Mouse (Mus musculus) kidney, adult 18-20 months (tissue): ENCODE measurements around the gene Insyn1.

ENCODE experiments used
- DNase-seq: peaks from one replicate; pipeline ENCODE4 v3.0.0; 2021

Gene Insyn1

GRCm38 (mm10) chr9:58535447-58536134 is 47.2 kb downstream of the Insyn1 start:
- no peak for DNase-seq

DNA sequence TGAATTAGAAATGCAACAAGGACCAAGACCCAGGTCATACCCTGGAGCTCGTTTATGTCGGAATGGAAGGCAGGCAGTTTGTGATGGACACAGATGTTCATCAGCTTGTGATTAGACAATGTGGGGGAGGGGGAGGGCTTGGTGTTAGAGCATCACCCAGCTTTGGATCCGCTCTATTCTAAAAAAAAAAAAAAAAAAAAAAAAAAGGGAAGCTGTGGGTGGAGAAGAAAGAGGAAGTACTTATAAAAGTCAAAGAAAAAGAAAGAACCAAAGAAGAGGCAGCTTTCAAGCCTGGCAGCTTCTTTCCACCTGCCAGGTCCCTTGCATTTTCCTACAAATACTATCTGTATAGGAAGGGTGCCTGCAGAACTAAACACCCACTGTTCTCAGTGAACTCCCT is 49.4 kb downstream of the Insyn1 start:
- DNase-seq: no peak

GRCm38 (mm10) chr9:58539886-58540285 is 51.5 kb downstream of the Insyn1 start:
- peak; percentile 61 for DNase-seq

DNA sequence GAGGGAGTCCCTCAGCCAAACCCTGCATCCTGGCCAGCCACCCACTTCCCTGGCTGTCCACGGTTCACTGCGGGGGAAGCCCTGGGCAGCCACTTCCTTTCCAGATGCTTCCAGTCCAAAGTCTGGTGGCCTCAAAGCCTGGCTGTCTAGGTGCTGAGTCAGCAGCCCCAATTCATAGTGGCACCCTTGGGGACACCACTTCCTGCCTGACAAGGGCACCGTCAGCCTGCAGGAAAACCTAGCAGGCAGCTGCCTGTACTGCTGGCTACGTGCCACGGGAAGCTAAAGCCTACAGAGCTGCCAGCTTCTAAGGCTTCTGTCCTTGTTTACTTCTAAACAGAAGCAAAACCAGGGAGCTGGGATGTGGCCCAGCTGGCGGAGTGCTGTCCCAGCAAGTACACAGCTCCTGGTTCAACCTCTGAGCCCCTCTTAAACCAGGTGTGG is 53.5 kb downstream of the Insyn1 start:
- peak; percentile 76 for DNase-seq

DNA sequence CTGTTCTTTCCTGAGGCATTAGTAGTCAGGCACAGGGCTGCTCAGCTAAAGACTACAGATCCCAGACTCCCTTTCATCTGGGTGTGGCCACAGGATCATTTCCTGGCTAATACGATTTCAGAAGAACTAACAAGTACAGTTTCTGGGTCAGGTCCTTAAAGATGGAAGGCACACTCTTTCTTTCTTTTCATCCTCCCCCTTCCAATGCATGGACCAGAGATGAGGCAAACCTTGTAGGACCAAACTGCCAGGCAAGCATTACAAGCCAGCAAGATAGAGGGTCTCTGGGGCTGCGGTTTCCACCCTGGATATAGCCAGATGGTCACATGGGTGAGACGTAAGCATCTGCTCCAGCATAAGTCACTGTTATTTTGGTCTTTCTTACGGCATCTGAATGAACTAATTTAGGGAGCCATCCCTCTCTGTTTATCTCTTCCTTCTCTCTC is 56.5 kb downstream of the Insyn1 start:
- no peak for DNase-seq

GRCm38 (mm10) chr9:58545428-58545827 is 57.0 kb downstream of the Insyn1 start:
- no peak for DNase-seq

DNA sequence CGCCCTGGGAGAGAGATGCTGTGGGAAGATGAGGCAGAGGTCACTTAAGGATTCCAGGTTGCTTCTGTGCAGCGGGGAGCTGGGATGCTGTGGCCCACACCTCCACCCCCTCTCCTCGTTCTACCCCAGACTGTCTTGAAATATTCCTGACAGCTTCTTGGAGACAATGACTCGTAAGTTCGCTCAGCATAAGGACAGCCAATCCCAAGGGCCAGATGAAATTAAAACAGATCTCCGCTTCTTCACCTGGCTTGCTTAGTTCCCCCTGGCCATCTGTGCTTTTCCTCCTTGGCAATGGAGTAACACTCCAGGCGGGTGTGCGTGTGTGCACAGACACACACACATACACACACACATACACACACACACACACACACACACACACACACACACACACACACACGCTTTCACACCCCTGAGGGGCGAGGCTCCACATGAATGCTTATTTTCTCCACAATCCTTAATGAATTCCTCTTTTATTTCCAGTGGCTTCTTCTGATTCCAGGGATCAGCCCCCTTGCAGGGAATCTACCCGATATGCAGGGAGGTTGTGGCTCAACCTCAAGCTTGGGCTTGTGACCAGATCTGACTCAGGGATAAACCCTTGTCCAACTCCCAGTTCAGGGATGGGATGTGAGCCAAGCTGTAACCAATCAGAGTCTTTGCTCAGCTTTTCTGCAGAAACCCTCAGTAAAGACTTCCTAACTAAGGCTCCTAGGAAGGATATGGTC is 58.4 kb downstream of the Insyn1 start:
- DNase-seq: no peak

GRCm38 (mm10) chr9:58548897-58549296 is 60.5 kb downstream of the Insyn1 start:
- DNase-seq: no peak
